Mouse (Mus musculus) midbrain, embryonic 11.5 days (tissue): ENCODE measurements around the gene Btbd10. TPM values are rescaled to one million over a fixed set of nuclear protein-coding genes. Genes with fewer than 3 reads are reported as not detected.

Experiments used
- ATAC-seq: fragments of 200-750 bp; cut with Nextera tagmentation; 2 replicates; pipeline ENCODE4 v1.8.0; 2017; ENCODE audit warnings: moderate TSS enrichment, moderate library complexity; ENCODE audit not compliant: low FRiP score
- DNase-seq: peaks from one replicate; pipeline ENCODE4 v3.0.0; 2015; ENCODE audit warnings: low spot score; ENCODE audit errors: missing footprints
- H3K27ac ChIP-seq: fragments of 300-500 bp; sonication (generic); 2 replicates; pipeline ENCODE4 v1.5.1; 2014; ENCODE audit warnings: low read depth, low read length
- H3K27me3 ChIP-seq: fragments of 300-500 bp; sonication (generic); 2 replicates; pipeline ENCODE4 v1.6.1; 2014; ENCODE audit warnings: mild to moderate bottlenecking, low read length, moderate library complexity, mixed read lengths; ENCODE audit not compliant: control insufficient read depth, insufficient read depth
- H3K36me3 ChIP-seq: fragments of 300-500 bp; sonication (generic); 2 replicates; pipeline ENCODE4 v1.6.1; 2014; ENCODE audit warnings: mild to moderate bottlenecking, low read length, moderate library complexity, mixed read lengths; ENCODE audit not compliant: control insufficient read depth, insufficient read depth
- H3K4me1 ChIP-seq: fragments of 300-500 bp; sonication (generic); 2 replicates; pipeline ENCODE4 v1.6.1; 2014; ENCODE audit warnings: low read length; ENCODE audit not compliant: control insufficient read depth, insufficient read depth
- H3K4me2 ChIP-seq: fragments of 300-500 bp; sonication (generic); 2 replicates; pipeline ENCODE4 v1.6.1; 2014; ENCODE audit warnings: mild to moderate bottlenecking, moderate library complexity
- H3K4me3 ChIP-seq: fragments of 300-500 bp; sonication (generic); 2 replicates; pipeline ENCODE4 v1.5.1; 2014; ENCODE audit warnings: low read depth, low read length
- H3K9ac ChIP-seq: fragments of 300-500 bp; sonication (generic); 2 replicates; pipeline ENCODE4 v1.6.1; 2014; ENCODE audit warnings: low read length
- H3K9me3 ChIP-seq: fragments of 300-500 bp; sonication (generic); 2 replicates; pipeline ENCODE4 v1.6.1; 2016; ENCODE audit warnings: low read length; ENCODE audit not compliant: control insufficient read depth
- WGBS: fragments of 180-500 bp; shearing (Covaris S2); extraction: QIAGEN DNeasy Blood & Tissue Kit; methylation state at CpG from one replicate; pipeline ENCODE4 v1.1.7; 2014; 5-methylcytosine and 5-hydroxymethylcytosine counted together
- polyA plus RNA-seq: library from polyadenylated mRNA; unstranded; fragments of >200 nt; fragmentation: Nextera tagmentation; extraction: Ambion mirVana; gene quantifications from 2 replicates; pipeline ENCODE4 v1.2.1, GENCODE M21; 2014

Gene Btbd10
- polyA plus RNA-seq, 1 experiment from 2014 or later = 37.4 TPM

- DNase-seq (no peak), ATAC-seq (no peak)
- 83% methylated on average over 2 of the region's 2 CpGs for WGBS
- no peak overlapping the region for H3K27ac ChIP-seq
- no peaks in the 10 kb centered on the region for H3K27me3 ChIP-seq
- H3K4me1 ChIP-seq = no peaks in the 10 kb centered on the region
- H3K36me3 ChIP-seq = no peaks in the 10 kb centered on the region
- no peak overlapping the region for H3K4me3 ChIP-seq
- no peaks in the 10 kb centered on the region for H3K9me3 ChIP-seq
- H3K9ac ChIP-seq = no peak overlapping the region
- no peak overlapping the region for H3K4me2 ChIP-seq
Measured at GRCm38 (mm10) chr7:113279246-113279645, 89.9 kb downstream of the Btbd10 start.

GRCm38 (mm10) chr7:113278493-113278892, 90.7 kb downstream of the Btbd10 start:
- no peak for DNase-seq
- Histone ChIP-seq H3K27ac (no peak overlapping the region), H3K9me3 (no peaks in the 10 kb centered on the region), H3K27me3 (no peaks in the 10 kb centered on the region), H3K9ac (no peak overlapping the region), H3K4me3 (no peak overlapping the region), H3K4me2 (no peak overlapping the region), H3K4me1 (no peaks in the 10 kb centered on the region), H3K36me3 (no peaks in the 10 kb centered on the region)
- no peak for ATAC-seq
- WGBS = 90% methylated on average over 4 of the region's 4 CpGs

GRCm38 (mm10) chr7:113277245-113277644, 91.9 kb downstream of the Btbd10 start:
- H3K4me1 ChIP-seq = no peaks in the 10 kb centered on the region
- WGBS = 86% methylated on average over 2 of the region's 2 CpGs

GRCm38 (mm10) chr7:113272338-113272997, 96.7 kb downstream of the Btbd10 start:
- no peaks in the 10 kb centered on the region for H3K27me3 ChIP-seq
- H3K4me1 ChIP-seq = no peaks in the 10 kb centered on the region
- ATAC-seq (no peak), DNase-seq (peak; percentile 72)
- H3K9ac ChIP-seq = no peak overlapping the region
- H3K4me3 ChIP-seq = no peak overlapping the region
- WGBS = 82% methylated on average over 5 of the region's 6 CpGs
- H3K4me2 ChIP-seq = no peak overlapping the region
- H3K36me3 ChIP-seq = no peaks in the 10 kb centered on the region
- H3K9me3 ChIP-seq = no peaks in the 10 kb centered on the region
- no peak overlapping the region for H3K27ac ChIP-seq

More at GRCm38 (mm10) chr7:113277245-113277644, 91.9 kb downstream of the Btbd10 start:
- Histone ChIP-seq H3K36me3 (no peaks in the 10 kb centered on the region), H3K9me3 (no peaks in the 10 kb centered on the region), H3K9ac (no peak overlapping the region), H3K27ac (no peak overlapping the region), H3K27me3 (no peaks in the 10 kb centered on the region), H3K4me3 (no peak overlapping the region), H3K4me2 (no peak overlapping the region)
- ATAC-seq (no peak), DNase-seq (no peak)

- H3K4me2 ChIP-seq = no peak overlapping the region
- ATAC-seq = no peak
- DNase-seq = peak; percentile 21
- 67% methylated on average over 2 of the region's 2 CpGs for WGBS
- H3K4me3 ChIP-seq = no peak overlapping the region
- no peak overlapping the region for H3K27ac ChIP-seq
- H3K27me3 ChIP-seq = no peaks in the 10 kb centered on the region
- H3K9ac ChIP-seq = no peak overlapping the region
- H3K4me1 ChIP-seq = no peaks in the 10 kb centered on the region
- no peaks in the 10 kb centered on the region for H3K36me3 ChIP-seq
- no peaks in the 10 kb centered on the region for H3K9me3 ChIP-seq
Measured at GRCm38 (mm10) chr7:113270991-113271390, 98.2 kb downstream of the Btbd10 start.

GRCm38 (mm10) chr7:113270551-113270950, 98.6 kb downstream of the Btbd10 start:
- no peak overlapping the region; the same call in 1 of the 2 replicates for H3K9ac ChIP-seq
- ATAC-seq (no peak), DNase-seq (peak; percentile 35)
- no peaks in the 10 kb centered on the region for H3K4me1 ChIP-seq
- H3K36me3 ChIP-seq = no peaks in the 10 kb centered on the region
- no peak overlapping the region for H3K27ac ChIP-seq
- no peaks in the 10 kb centered on the region for H3K27me3 ChIP-seq
- 86% methylated on average over 10 of the region's 10 CpGs for WGBS
- no peak overlapping the region for H3K4me2 ChIP-seq
- H3K9me3 ChIP-seq = no peaks in the 10 kb centered on the region
- H3K4me3 ChIP-seq = no peak overlapping the region

GRCm38 (mm10) chr7:113269921-113270320, 99.3 kb downstream of the Btbd10 start:
- H3K27ac ChIP-seq = no peak overlapping the region
- 68% methylated on average over 3 of the region's 3 CpGs for WGBS
- ATAC-seq = no peak

GRCm38 (mm10) chr7:113269081-113269480, 100.1 kb downstream of the Btbd10 start:
- no peak for ATAC-seq

More at GRCm38 (mm10) chr7:113269921-113270320, 99.3 kb downstream of the Btbd10 start:
- H3K36me3 ChIP-seq = no peaks in the 10 kb centered on the region
- H3K4me2 ChIP-seq = no peak overlapping the region
- no peaks in the 10 kb centered on the region for H3K4me1 ChIP-seq
- H3K9me3 ChIP-seq = no peaks in the 10 kb centered on the region
- no peak overlapping the region; the same call in 1 of the 2 replicates for H3K9ac ChIP-seq
- no peak overlapping the region for H3K4me3 ChIP-seq
- H3K27me3 ChIP-seq = no peaks in the 10 kb centered on the region
- DNase-seq = peak; percentile 28

GRCm38 (mm10) chr7:113268287-113268686, 100.9 kb downstream of the Btbd10 start:
- 78% methylated on average over 9 of the region's 9 CpGs for WGBS
- DNase-seq = peak; percentile 87

More at GRCm38 (mm10) chr7:113269081-113269480, 100.1 kb downstream of the Btbd10 start:
- Histone ChIP-seq H3K36me3 (no peaks in the 10 kb centered on the region), H3K4me3 (no peak overlapping the region), H3K4me1 (no peaks in the 10 kb centered on the region), H3K27me3 (no peaks in the 10 kb centered on the region), H3K9ac (no peak overlapping the region), H3K27ac (no peak overlapping the region), H3K9me3 (no peaks in the 10 kb centered on the region), H3K4me2 (no peak overlapping the region)
- DNase-seq = peak; percentile 17

More at GRCm38 (mm10) chr7:113268287-113268686, 100.9 kb downstream of the Btbd10 start:
- ATAC-seq = no peak
- H3K9ac ChIP-seq = no peak overlapping the region
- no peaks in the 10 kb centered on the region for H3K9me3 ChIP-seq
- no peaks in the 10 kb centered on the region for H3K36me3 ChIP-seq
- H3K27me3 ChIP-seq = no peaks in the 10 kb centered on the region
- no peak overlapping the region for H3K27ac ChIP-seq
- no peaks in the 10 kb centered on the region for H3K4me1 ChIP-seq
- H3K4me2 ChIP-seq = no peak overlapping the region
- no peak overlapping the region for H3K4me3 ChIP-seq
